Mouse (Mus musculus) ES-Bruce4 (cell line): ENCODE measurements around the gene Dpp6. TPM values are rescaled to one million over a fixed set of nuclear protein-coding genes. Genes with fewer than 3 reads are reported as not detected.

Experiments used
- H3K27ac ChIP-seq: 2 replicates; pipeline ENCODE4 v1.5.1; 2012; ENCODE audit warnings: low read length, inconsistent platforms; ENCODE audit not compliant: insufficient read depth
- H3K27me3 ChIP-seq: 2 replicates; pipeline ENCODE4 v1.6.1; 2012; ENCODE audit warnings: mild to moderate bottlenecking, low read length, inconsistent platforms; ENCODE audit not compliant: control insufficient read depth, poor library complexity, insufficient read depth, severe bottlenecking
- H3K36me3 ChIP-seq: 2 replicates; pipeline ENCODE4 v1.6.1; 2012; ENCODE audit warnings: inconsistent platforms, mild to moderate bottlenecking, low read length, moderate library complexity; ENCODE audit not compliant: control insufficient read depth, poor library complexity, insufficient read depth, severe bottlenecking
- H3K4me1 ChIP-seq: one replicate; pipeline ENCODE4 v1.8.1; 2011; ENCODE audit warnings: low read length; ENCODE audit not compliant: control insufficient read depth, insufficient read depth
- H3K4me3 ChIP-seq: 2 replicates; pipeline ENCODE4 v1.5.1; 2011; ENCODE audit warnings: low read depth, mild to moderate bottlenecking, low read length
- H3K9ac ChIP-seq: 2 replicates; pipeline ENCODE4 v1.6.1; 2012; ENCODE audit warnings: low read depth, mild to moderate bottlenecking, inconsistent platforms; ENCODE audit not compliant: poor library complexity, severe bottlenecking
- H3K9me3 ChIP-seq: replicated peaks from 2 replicates; pipeline ENCODE4 v1.6.1; 2012; ENCODE audit warnings: mild to moderate bottlenecking, low read length, inconsistent platforms; ENCODE audit not compliant: control insufficient read depth, poor library complexity, insufficient read depth, severe bottlenecking
- CTCF ChIP-seq: IDR thresholded peaks from one replicate; pipeline ENCODE4 v1.8.1; 2011; ENCODE audit warnings: low read depth, low read length
- EP300 ChIP-seq: IDR thresholded peaks from 2 replicates; pipeline ENCODE4 v1.6.1; 2011; ENCODE audit warnings: low read depth, low read length; ENCODE audit not compliant: insufficient read depth
- POLR2A ChIP-seq: IDR thresholded peaks from one replicate; pipeline ENCODE4 v1.8.1; 2011; ENCODE audit warnings: low read length; ENCODE audit not compliant: insufficient read depth
- polyA plus RNA-seq: library from polyadenylated mRNA; stranded (reverse); fragments of >200 nt; gene quantifications from 2 replicates; pipeline ENCODE4 v1.2.4, GENCODE M21; 2011; ENCODE audit warnings: low read depth; ENCODE audit not compliant: missing spikeins, insufficient read depth, insufficient read length

Dpp6 gene
- polyA plus RNA-seq, 1 experiment, result 4.1 TPM

DNA sequence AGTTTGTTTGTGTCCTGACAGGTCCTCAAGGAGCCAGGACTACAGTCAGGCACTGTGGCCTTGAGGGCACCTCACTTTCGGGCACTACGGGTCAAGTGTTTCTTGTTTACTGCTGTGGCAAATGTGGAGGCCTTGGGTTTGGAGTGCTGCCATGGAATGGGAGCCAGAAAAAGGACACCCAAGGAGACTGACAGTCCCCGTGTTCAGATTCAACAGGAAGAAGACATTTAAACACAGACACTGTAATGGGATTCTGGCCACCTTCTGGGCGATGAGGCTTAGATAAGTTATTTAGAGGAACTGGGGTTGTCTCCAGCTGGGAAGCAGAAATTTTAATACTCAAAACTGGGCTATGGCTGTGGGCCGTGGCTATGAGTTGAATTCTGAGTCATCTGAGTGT, 913.7 kb downstream of the Dpp6 start:
- Histone ChIP-seq H3K9ac (no peak overlapping the region), H3K36me3 (no peaks in the 10 kb centered on the region), H3K27me3 (no peaks in the 10 kb centered on the region), H3K27ac (no peak overlapping the region), H3K4me3 (no peak overlapping the region), H3K9me3 (no peaks in the 10 kb centered on the region), H3K4me1 (no peaks in the 10 kb centered on the region)
- TF ChIP-seq EP300 (no peak), POLR2A (no peak), CTCF (no peak)

DNA sequence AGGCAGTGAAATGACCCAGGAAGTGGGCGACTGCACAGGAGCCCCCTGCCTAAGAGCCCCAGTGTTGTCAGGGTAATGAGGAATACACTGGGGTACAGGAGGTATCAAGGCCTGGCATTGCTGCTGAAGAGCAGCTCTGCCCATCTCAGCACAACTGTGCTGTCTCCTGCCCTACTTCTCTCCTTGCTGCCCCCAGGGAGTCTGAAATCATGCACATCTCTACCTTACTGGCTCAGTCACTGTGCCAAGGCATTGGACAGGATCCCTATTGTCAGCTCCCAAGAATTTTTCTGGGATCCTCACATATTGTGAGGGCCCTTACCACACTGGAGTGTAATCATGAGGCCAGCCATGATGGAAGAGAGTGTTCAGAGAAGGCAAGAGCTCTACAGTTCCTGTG, 914.4 kb downstream of the Dpp6 start:
- no peaks in the 10 kb centered on the region for H3K4me1 ChIP-seq
- no peaks in the 10 kb centered on the region for H3K9me3 ChIP-seq
- no peak overlapping the region for H3K9ac ChIP-seq
- H3K36me3 ChIP-seq, result no peaks in the 10 kb centered on the region
- no peak overlapping the region for H3K4me3 ChIP-seq
- TF ChIP-seq CTCF (no peak), POLR2A (no peak), EP300 (no peak)
- H3K27ac ChIP-seq, result no peak overlapping the region
- H3K27me3 ChIP-seq, result no peaks in the 10 kb centered on the region

DNA sequence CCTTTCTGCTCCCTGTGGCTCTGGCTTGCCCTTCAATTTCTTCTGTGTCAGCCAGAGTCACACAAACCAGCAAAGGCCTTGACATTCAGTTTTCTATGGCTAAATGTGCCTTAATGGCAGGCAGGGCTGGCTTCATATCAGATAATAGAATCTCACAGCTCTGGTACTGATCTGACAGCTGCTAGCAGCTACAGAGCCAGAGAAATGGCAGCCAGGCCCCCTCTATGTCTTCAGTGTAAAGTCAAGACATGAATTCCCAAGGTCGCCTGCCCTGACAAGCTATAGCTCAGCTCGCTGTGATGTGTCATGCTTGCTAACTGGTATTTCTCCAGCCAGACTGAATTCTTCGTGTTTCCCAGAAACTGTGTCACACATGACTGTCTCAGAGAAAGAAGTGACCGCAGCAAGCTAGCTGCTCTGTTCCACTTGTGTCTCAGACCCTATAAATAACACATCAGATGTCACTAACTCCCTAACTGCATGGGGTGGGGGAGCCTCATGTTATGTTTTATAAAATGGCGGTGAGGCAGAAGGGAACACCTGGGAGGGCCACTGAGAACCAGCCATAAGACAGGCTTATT, 915.4 kb downstream of the Dpp6 start:
- no peaks in the 10 kb centered on the region for H3K9me3 ChIP-seq

DNA sequence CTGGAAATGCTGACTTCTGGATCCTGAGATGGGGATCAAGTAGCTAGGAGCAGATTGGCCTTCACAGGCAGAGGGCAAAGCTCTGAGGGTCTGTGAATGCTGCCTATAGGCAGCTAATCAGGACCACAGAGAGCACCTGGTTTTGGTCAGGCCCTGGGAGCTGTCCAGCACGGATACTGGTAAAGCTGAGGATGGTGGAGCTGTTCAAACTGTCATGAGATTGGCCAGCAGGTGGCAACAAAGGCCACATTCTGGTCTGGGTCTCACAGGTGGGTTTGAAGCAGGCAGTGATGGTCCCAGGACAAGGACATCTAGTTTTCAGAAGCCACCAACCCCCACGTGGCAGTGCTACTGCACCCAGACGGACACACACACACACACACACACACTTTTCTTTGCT, 920.2 kb downstream of the Dpp6 start:
- TF ChIP-seq EP300 (0 out of 2 replicates have a peak, but pooled peaks have one; percentile 65), POLR2A (no peak), CTCF (peak; percentile 97)
- peaks cover 5% of the 10 kb centered on the region for H3K36me3 ChIP-seq
- H3K4me1 ChIP-seq, result no peaks in the 10 kb centered on the region
- no peaks in the 10 kb centered on the region for H3K27me3 ChIP-seq
- H3K9me3 ChIP-seq, result no peaks in the 10 kb centered on the region
- H3K27ac ChIP-seq, result no peak overlapping the region
- no peak overlapping the region for H3K4me3 ChIP-seq
- H3K9ac ChIP-seq, result no peak overlapping the region

More for the DNA sequence above, 915.4 kb downstream of the Dpp6 start:
- H3K9ac ChIP-seq, result no peak overlapping the region
- H3K4me1 ChIP-seq, result no peaks in the 10 kb centered on the region
- H3K27me3 ChIP-seq, result no peaks in the 10 kb centered on the region
- H3K4me3 ChIP-seq, result no peak overlapping the region
- H3K36me3 ChIP-seq, result no peaks in the 10 kb centered on the region
- no peak overlapping the region for H3K27ac ChIP-seq
- TF ChIP-seq EP300, result no peak
- TF ChIP-seq POLR2A, result no peak
- TF ChIP-seq CTCF, result no peak

DNA sequence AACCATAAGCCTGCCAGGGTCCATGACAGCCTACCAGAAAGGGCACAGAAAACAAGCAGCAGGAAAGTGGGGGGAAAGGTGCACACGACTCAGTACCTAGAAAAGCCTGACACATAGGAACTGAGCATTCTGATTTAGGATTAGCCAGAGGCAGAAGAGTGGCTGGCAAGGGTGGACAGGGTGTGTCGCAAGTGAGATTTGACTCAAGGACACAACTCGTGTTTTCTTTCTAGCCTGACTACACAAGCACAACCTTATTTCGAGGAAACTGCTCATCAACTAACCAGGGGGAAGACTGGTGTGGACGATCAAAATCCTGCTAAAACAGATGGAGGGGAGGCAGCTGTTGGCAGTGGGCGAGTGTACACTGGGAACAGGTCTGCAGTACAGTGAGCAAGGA, 922.2 kb downstream of the Dpp6 start:
- TF ChIP-seq EP300 (no peak), POLR2A (no peak), CTCF (no peak)
- H3K9ac ChIP-seq, result no peak overlapping the region
- H3K27ac ChIP-seq, result no peak overlapping the region
- H3K4me1 ChIP-seq, result no peaks in the 10 kb centered on the region
- peaks cover 16% of the 10 kb centered on the region for H3K36me3 ChIP-seq
- no peak overlapping the region for H3K4me3 ChIP-seq
- H3K9me3 ChIP-seq, result no peaks in the 10 kb centered on the region
- no peaks in the 10 kb centered on the region for H3K27me3 ChIP-seq

DNA sequence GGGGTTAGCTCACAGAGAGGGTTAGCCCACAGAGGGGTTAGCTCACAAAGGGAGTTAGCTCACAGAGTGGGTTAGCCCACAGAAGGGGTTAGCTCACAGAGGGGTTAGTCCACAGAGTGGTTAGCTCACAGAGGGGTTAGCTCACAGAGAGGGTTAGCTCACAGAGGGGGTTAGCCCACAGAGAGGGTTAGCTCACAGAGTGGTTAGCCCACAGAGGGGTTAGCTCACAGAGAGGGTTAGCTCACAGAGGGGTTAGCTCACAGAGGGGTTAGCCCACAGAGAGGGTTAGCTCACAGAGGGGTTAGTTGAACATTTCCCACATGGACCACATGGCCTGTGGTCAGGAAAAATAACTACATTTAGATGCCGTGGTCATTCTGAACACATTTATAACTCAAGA, 927.9 kb downstream of the Dpp6 start:
- TF ChIP-seq CTCF, result no peak
- no peak for TF ChIP-seq EP300
- no peak for TF ChIP-seq POLR2A

More for the DNA sequence above, 927.9 kb downstream of the Dpp6 start:
- Histone ChIP-seq H3K4me1 (no peaks in the 10 kb centered on the region), H3K36me3 (peaks cover 38% of the 10 kb centered on the region), H3K27ac (no peak overlapping the region), H3K9me3 (no peaks in the 10 kb centered on the region), H3K9ac (no peak overlapping the region), H3K4me3 (no peak overlapping the region), H3K27me3 (no peaks in the 10 kb centered on the region)
